Mouse (Mus musculus): ENCODE measurements around the gene Tfcp2.

- TF ChIP-seq TCF12 (IDR thresholded peaks at IDR 0.05; ENCODE audit: low read depth, low read length) (no peak), CTCF (IDR thresholded peaks at IDR 0.05 in 2 of 3, conservative IDR thresholded peaks at IDR 0.05 in 1 of 3; ENCODE audit: control insufficient read depth in 1 of 3, insufficient read depth in 1 of 3, low read depth in 2 of 3, low read length in 3 of 3, poor library complexity in 1 of 3, severe bottlenecking in 1 of 3) (no peak), EP300 (IDR thresholded peaks at IDR 0.05; ENCODE audit: low read depth in 1 of 2, low read length in 2 of 2) (no peak), GATA1 (IDR thresholded peaks at IDR 0.05; ENCODE audit: low read depth, low read length) (no peak), UBTF (IDR thresholded peaks at IDR 0.05; ENCODE audit: borderline replicate concordance, insufficient read depth, low read depth, low read length) (no peak), TAL1 (IDR thresholded peaks at IDR 0.05; ENCODE audit: low read length) (no peak), CHD1 (IDR thresholded peaks at IDR 0.05; ENCODE audit: low read depth, low read length) (no peak), USF2 (IDR thresholded peaks at IDR 0.05; ENCODE audit: borderline replicate concordance in 1 of 2, insufficient read depth in 1 of 2, low read depth in 1 of 2, low read length in 2 of 2) (no peak)
Measured at GRCm38 (mm10) chr15:100486450-100486849, 65.4 kb downstream of the Tfcp2 start.
